Mouse (Mus musculus): ENCODE results near the gene Cxcl17.

Cxcl17 gene

GRCm38 (mm10) chr7:25369058-25369749 lies 43.5 kb downstream of the Cxcl17 start, which contains the start of gene Cnfn:
Gene Cnfn, minus strand, starts transcription at chr7:25369724.
- DNase-seq (ENCODE audit: low read depth): no peak

- no peak for DNase-seq (ENCODE audit: low read depth)
These were observed 44.4 kb downstream of the Cxcl17 start for GRCm38 (mm10) chr7:25368333-25368732.

GRCm38 (mm10) chr7:25367632-25368293 lies 44.9 kb downstream of the Cxcl17 start:
- DNase-seq (ENCODE audit: low read depth): no peak

- no peak for DNase-seq (ENCODE audit: low read depth)
These were observed 46.6 kb downstream of the Cxcl17 start for GRCm38 (mm10) chr7:25365937-25366625.

GRCm38 (mm10) chr7:25363632-25364031 lies 49.1 kb downstream of the Cxcl17 start:
- no peak for DNase-seq (ENCODE audit: low read depth)

GRCm38 (mm10) chr7:25363151-25363550 lies 49.5 kb downstream of the Cxcl17 start:
- DNase-seq (ENCODE audit: low read depth): no peak

GRCm38 (mm10) chr7:25358721-25359206 lies 53.9 kb downstream of the Cxcl17 start:
- DNase-seq (ENCODE audit: low read depth): no peak
